21 mouse cellular contexts compared by ENCODE assay signal in the genomic region with DNA sequence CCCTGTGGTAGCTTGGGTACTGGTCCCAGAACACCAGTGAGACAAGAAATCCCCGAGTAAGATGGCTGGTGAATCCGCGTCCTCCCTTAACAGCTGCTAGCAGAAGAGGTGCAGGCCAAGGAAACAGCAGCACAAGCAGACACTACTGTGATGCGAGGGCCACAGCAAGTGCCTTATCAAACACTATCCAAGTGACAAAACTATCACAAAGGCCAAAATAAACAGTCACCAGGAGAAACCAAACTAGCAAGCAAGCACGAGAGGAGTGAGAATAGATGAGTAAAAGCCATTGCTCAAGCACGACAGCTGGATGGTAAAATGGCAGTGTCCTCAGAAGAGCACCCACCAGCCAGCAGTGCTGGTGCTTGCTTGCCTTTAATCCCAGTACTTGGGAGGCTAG.
"Had no signal": no experiment of that assay in that cellular context is flagged by ENCODE, and none has a peak within 500 bp of the region (broad histone marks: within the 10 kb centered on the region; RNA-seq: fewer than 3 reads in every experiment).

No protein-coding gene starts in this region.

- ATAC-seq: forebrain, embryonic 13.5 days; forebrain, embryonic 14.5 days; forebrain, embryonic 15.5 days; forebrain, embryonic 16.5 days; forebrain, postnatal 0 days had no signal

- H3K27me3 ChIP-seq: embryonic facial prominence, embryonic 12.5 days; embryonic facial prominence, embryonic 13.5 days; embryonic facial prominence, embryonic 15.5 days; forebrain, embryonic 12.5 days; forebrain, embryonic 13.5 days; forebrain, embryonic 15.5 days had no signal

- H3K4me3 ChIP-seq: embryonic facial prominence, embryonic 10.5 days; embryonic facial prominence, embryonic 12.5 days; embryonic facial prominence, embryonic 13.5 days; embryonic facial prominence, embryonic 15.5 days; erythroblast, embryonic 14.5 days; forebrain, embryonic 10.5 days; forebrain, embryonic 12.5 days; forebrain, embryonic 13.5 days; forebrain, embryonic 15.5 days; gastrocnemius, adult 2 months had no signal

- H3K27ac ChIP-seq: embryonic facial prominence, embryonic 10.5 days; embryonic facial prominence, embryonic 12.5 days; embryonic facial prominence, embryonic 13.5 days; embryonic facial prominence, embryonic 15.5 days; forebrain, embryonic 10.5 days; forebrain, embryonic 12.5 days; forebrain, embryonic 13.5 days; forebrain, embryonic 15.5 days; gastrocnemius, adult 2 months had no signal

- H3K9me3 ChIP-seq: embryonic facial prominence, embryonic 10.5 days; embryonic facial prominence, embryonic 12.5 days; embryonic facial prominence, embryonic 13.5 days; embryonic facial prominence, embryonic 15.5 days; forebrain, embryonic 10.5 days; forebrain, embryonic 12.5 days; forebrain, embryonic 13.5 days; forebrain, embryonic 15.5 days had no signal

- H3K4me1 ChIP-seq: embryonic facial prominence, embryonic 10.5 days; embryonic facial prominence, embryonic 12.5 days; embryonic facial prominence, embryonic 13.5 days; embryonic facial prominence, embryonic 15.5 days; forebrain, embryonic 15.5 days had no signal

- H3K36me3 ChIP-seq: embryonic facial prominence, embryonic 10.5 days; embryonic facial prominence, embryonic 12.5 days; embryonic facial prominence, embryonic 13.5 days; embryonic facial prominence, embryonic 15.5 days; forebrain, embryonic 12.5 days; forebrain, embryonic 15.5 days had no signal

- H3K9ac ChIP-seq: embryonic facial prominence, embryonic 12.5 days; embryonic facial prominence, embryonic 13.5 days; embryonic facial prominence, embryonic 15.5 days; forebrain, embryonic 12.5 days; forebrain, embryonic 13.5 days; forebrain, embryonic 15.5 days; forebrain, postnatal 0 days had no signal

- H3K4me2 ChIP-seq: embryonic facial prominence, embryonic 12.5 days; embryonic facial prominence, embryonic 13.5 days; embryonic facial prominence, embryonic 15.5 days; forebrain, embryonic 12.5 days; forebrain, embryonic 13.5 days; forebrain, embryonic 15.5 days had no signal

- DNase-seq: cerebellum, adult 8-10 months; embryo, embryonic 11 days; forebrain, postnatal 0 days; gastrocnemius, adult 2 months; gastrocnemius, postnatal 10 days; gastrocnemius, postnatal 14 days; gastrocnemius, postnatal 25 days; gastrocnemius, postnatal 36 days; heart, adult 11 months; heart, adult 18-20 months had no signal
